Mouse (Mus musculus) thymus, postnatal 36 days (tissue): Measurements from ENCODE around the gene Lamb2.

ENCODE experiments used
- DNase-seq, 2 experiments: peaks; one replicate each; pipeline ENCODE4 v3.0.0; 2022; ENCODE audit warnings: mixed read lengths in 2 of 2

Lamb2 gene

DNA sequence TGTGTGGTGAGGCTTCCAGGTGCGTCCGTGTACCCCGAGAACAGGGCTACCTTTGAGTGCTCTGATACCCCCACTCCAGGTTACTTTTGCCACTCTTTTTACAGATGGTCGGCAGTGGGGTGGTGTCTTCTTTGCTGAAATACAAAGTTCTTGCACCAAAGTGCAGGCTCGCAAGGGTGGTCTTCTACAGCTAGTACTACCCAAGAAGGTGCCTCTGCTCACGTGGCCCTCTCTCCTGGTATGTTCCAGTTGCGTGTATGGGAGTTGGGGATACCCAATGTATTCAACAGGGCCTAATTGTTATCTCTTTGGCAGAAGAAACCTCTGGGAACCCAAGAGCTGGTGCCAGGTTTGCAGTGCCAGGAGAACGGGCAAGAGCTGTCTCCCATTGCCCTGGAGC lies 13.7 kb downstream of the Lamb2 start:
- DNase-seq: peak in 1 of 2 experiments; percentile 4

DNA sequence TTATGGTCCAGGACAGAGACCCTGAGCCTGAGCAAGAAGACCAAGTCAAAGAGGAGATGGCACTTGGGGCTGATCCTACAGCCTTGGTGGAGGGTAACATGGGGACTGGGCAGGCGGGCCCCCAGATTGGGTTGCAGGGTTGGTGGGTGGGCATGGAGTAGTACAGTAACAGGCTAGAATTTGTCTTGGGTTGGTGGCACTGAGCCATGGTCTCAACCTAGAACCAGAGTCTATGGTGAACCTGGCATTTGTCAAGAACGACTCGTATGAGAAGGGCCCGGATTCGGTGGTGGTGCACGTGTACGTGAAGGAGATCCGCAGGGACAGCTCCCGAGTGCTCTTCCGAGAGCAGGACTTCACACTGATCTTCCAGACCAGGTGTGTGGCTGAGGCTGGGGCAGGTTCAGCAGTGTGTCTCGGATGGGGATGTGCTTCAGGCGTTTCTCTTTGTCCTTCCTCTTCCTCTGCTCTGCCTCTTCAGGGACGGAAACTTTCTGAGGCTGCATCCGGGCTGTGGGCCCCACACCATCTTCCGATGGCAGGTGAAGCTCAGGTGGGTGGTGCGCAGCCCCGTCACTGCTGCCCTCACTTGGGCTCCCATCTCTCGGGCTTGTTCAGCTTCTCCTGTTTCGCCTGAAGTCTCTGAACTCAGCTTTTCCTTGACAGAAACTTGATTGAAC lies 14.8 kb downstream of the Lamb2 start:
- no peak for DNase-seq

DNA sequence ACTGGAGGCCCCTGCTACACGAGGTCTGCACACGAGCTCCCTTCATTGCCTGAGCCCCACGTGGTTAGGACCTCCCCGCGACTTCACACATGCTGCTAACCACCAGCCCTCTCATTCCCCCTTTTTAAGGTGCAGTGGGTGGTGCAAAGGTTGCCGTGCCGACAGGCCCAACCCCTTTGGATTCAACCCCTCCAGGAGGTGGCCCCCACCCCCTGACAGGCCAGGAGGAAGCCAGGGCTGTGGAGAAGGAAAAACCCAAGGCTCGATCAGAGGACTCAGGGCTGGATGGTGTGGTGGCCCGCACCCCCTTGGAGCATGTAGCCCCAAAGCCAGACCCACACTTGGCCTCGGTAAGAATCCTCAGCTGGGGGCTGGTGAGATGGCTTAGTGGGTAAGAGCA lies 15.4 kb downstream of the Lamb2 start:
- peak in 1 of 2 experiments; percentile 19 for DNase-seq

DNA sequence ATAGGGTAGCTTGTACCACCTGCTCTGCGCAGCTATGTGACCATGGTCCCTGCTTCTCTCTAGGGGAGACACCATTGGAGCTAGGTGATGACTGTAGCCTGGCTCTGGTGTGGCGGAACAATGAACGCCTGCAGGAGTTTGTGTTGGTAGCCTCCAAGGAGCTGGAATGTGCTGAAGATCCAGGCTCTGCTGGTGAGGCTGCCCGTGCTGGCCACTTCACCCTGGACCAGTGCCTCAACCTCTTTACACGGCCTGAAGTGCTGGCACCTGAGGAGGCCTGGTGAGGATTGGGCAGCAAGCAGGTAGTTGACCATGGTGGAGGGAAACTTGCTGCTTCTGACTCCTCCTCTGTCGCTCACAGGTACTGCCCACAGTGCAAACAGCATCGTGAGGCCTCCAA lies 19.7 kb downstream of the Lamb2 start:
- DNase-seq: no peak

DNA sequence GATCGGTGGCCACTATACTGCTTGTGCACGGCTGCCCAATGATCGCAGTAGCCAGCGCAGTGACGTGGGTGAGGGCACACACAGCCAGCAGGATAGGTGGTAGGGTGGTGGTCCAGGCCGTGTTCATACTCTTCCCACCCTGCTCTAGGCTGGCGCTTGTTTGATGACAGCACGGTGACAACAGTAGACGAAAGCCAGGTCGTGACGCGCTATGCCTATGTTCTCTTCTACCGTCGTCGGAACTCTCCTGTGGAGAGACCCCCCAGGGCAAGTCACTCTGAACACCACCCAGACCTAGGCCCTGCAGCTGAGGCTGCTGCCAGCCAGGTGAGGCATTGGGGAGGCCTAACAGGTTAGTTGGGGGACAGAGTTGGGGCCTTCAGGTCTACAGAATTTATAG lies 20.4 kb downstream of the Lamb2 start:
- no peak for DNase-seq

DNA sequence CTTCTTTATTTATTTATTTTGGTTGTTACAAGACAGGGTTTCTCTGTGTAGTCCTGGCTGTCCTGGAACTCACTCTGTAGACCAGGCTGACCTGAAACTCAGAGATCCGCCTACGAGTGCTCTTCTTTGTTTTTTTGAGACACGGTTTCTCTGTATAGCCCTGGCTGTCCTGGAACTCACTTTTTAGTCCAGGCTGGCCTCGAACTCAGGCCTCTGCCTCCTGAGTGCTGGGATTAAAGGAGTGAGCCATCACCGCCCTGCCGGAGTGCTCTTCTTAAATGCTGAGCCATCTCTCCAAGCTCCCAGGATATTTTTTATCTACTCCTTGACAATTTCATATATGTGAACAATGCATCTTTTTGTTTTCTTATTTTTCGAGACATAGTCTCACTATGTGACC lies 27.4 kb downstream of the Lamb2 start:
- peak in 1 of 2 experiments; percentile 5 for DNase-seq

DNA sequence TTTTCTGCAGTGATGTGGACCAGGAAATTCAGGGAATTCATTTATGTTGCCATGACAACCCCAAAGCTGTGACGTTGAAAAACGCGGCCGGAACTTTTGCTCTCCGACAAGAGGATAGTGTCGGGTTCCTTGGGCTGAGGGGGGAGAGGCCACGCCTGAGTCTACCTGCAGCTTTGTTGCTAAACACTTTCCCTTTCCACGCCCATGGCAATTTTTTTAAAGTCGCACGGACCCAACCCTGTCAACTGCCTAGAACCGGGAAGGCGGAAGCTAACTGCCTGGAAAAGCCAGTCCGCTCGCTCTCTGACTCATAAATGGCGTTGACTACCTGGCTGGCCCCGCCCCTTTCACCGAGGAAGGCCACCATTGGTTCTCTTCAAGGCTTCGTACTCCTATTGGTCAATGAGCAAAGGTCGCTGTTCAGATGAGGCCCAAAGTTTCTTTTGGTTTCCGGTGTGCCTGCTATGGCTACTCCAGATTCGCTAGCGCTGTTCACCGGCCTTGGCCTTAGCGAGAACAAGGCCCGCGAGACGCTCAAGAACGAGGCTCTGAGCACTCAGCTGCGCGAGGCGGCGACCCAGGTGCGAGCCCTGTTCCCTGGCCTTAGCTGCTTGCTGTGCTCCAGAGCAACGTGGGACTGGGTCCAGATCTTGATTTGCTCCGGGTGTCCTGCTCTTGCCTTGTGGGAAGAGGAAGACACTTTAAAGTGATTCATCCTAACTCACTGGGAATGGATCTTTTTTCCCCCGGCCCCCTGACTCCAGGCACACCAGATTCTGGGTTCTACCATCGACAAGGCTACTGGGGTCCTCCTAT lies 28.3 kb downstream of the Lamb2 start, which contains the start of gene Qars:
TSS of gene Qars (plus strand) at position 88 of the 816 bp plus-strand sequence.
- peak; percentile 91 to 94 for DNase-seq

DNA sequence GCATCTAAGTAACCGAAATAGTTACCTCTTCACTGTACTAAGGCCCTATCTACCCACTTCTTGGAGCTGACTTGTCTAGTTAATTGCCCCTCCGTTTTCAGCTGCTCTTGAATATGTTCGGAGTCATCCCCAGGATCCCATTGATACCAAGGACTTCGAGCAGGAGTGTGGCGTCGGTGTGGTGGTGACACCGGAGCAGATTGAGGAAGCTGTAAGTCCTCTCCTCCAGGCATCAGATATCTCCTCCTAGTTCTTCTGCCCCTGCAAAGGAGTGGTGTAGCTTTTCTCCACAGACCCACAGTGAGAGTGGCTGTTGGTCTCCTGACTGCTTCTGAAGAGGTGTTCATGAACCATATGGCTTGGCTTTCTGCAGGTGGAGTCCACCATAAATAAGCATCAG lies 29.2 kb downstream of the Lamb2 start:
- DNase-seq: no peak

DNA sequence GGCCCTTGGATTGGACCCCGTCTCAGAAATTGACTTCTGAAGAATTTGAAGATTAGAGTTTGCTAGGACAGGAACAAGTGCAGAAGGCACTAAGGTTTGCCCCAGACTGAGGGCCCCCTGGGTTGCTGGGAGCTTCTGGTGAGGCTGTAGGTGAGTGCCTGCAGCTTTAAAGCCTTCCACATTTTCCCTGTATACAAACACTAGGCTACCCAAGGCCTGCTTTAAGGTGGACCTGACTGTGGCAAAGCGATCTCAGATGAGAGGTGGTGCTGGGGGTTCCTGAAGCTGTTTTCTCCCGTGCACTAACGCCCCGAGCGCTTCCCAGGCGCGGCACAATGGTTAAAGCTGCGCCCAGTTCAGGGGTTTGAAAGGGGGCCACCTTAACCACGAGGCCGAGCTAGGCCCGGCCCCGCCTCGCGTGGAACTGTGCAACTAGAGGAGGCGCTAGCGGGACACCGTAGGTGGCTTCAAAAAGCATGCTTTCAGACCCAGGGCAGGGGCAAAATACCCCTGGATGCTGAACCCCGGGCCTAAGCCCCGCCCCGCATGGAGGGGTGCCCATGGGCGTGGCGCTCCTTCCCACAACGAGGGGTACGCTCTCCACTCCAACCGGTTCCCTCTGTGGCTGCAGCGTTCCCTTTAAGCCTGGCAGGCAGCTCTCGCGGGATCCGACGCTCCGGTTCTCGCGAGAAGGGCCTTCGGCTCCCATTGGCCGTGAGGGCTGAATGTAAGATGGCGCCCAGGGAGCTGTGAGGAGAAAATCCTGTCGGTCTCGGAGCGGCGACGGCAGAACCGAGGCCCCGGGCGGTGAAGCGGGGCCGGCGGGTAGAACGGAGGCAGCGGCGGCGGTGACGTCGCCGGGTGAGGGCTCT lies 37.1 kb downstream of the Lamb2 start, which contains the start of gene Qrich1:
TSS of gene Qrich1 (plus strand) at position 427 of the 872 bp plus-strand sequence.
- peak; percentile 96 to 98 for DNase-seq

DNA sequence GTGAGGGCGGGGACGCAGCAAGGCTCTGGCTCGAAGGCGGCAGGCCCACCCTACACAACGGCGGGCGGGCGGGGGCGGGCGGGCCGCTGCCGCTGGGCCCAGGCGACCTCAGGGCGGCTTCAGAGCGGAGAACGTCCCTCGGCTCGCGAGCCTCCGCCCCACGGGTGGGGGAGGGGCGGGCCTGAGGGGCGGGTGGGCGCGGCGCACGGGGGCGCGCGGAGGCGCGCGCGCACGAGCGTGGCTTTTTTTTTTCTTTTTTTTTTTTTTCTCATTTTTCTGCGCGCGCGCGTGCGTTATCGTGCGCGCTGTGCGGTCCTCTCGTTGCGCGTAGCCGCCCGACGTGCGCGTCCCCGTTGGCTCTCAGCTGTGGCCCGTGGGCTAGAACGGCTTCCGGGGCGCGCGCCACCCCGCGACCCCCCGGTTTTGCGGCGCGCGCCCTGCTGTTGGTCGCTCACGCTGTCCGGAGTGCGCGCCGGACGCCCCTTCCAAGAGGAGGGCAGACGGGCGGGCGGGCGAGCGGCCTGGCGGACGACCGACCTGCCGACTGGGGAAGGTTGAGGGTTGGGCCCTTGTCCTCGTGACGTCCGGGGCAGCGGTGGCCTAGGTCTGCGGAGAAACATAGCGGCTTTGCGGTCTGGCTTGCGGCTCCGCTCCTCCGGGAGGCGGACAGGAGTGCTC lies 37.9 kb downstream of the Lamb2 start:
- peak; percentile 85 to 90 for DNase-seq

DNA sequence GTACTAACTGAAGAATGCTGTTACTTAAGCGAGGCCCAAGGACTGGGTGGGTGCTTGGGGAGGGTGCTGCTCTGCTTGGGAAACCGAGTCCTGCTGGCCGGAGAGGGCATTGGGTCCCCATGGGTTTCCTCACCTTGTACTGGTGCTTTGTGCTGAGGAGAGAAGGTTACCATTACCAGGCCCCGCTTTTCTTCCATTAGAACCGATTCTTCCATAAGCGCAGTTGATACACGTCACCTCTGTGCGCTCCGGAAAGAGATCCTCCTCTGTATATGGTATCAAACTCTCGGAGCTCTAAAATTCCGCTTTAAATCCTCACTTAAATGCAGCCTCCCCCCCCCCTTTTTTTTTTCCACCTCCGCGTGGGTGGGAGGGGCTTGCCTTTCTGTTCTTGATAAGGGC lies 38.4 kb downstream of the Lamb2 start:
- DNase-seq: no peak

DNA sequence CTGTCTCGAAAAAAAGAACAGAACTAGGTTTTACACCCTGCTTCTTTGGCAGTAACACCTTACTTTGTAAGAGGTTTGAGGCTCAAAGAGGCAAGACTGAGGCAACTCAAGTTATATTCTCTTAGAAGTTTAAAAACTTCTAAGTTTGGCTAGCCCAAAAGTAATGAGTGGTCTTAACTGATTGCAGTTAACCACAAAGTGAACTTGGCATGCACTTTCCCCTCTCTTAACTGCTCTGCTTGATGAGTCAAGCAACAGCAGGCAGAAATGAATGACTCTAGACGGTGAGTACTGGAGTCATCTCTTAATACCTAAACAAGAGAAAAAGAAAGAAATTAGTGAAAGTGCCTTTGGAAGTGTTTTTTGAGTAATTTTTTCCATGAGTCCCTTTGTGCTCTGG lies 42.1 kb downstream of the Lamb2 start:
- no peak for DNase-seq

DNA sequence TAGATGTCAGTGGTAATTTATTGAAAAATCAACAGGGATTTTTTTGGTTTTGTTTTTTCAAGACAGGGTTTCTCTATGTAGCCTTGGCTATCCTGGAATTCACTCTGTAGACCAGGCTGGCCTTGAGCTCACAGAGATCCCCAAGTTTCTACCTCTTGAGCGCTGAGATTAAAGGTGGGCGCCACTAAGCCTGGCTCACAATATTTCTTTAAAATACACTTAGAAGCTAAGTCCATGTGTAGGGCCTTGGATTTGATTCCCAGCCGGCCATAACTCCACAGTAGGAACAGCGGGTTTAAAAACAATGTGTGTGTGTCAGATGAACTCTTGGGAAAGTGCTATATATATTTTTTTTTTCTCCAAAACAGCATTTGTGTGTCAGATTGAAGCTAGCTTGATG lies 43.8 kb downstream of the Lamb2 start:
- no peak for DNase-seq

DNA sequence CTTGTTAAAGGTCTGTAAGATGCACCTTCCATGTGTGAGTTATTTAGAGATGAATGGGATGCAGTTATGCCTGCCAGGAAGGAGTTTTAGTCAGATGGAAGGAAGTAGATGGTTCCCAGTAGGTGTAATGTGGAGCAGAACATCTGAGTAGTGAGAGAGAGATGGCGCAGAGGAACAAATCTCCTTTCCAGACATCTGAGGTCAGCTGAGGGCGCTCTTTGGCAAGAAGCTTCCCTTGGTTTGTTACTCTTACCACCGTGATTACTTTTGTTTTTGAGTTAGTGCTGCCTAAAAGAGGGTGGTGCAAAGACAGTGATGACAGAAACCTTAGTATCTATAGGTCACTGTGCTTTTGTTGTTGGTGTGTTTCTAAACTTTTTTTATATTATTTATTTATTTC lies 45.9 kb downstream of the Lamb2 start:
- DNase-seq: no peak

DNA sequence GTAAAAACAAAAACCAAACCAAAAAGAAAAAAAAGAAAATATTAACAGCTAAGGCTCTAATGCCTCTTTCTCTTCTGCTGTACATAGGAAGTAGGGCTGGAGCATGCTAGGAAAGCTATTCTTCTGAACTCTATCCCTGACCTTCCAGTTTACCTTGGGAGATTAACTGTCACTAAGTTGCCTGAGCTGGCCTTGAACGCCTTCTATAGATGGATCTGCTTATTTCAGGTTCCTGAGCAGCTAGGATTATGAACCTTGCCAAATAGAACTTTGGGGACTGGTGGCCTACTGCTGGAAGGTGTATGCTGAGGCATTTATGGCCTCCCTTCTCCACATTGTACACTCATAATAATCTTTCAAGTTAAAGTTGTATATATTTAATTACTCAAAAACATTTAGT lies 51.4 kb downstream of the Lamb2 start:
- no peak for DNase-seq

DNA sequence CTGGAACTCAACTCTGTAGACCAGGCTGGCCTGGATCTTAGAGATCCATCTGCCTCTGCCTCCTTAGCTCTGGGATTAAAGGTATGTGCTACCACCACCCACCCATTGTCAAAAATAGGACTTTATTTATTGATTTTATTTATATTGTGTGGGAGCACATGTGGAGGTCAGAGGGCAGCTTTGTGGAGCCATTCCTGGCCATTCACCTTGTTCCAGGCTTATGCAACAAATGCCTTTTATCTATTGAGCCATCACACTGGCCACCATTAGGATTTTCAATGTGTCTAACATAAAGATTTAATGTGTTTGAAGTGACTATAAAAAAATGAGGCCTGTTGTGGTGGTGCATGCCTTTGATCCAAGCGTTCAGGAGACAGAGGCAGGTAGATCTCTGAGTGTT lies 52.0 kb downstream of the Lamb2 start:
- DNase-seq: no peak
